Mouse (Mus musculus) stomach, embryonic 14.5 days (tissue): ENCODE measurements around the gene Gm20721. TPM values are rescaled to one million over a fixed set of nuclear protein-coding genes. Genes with fewer than 3 reads are reported as not detected.
"Not testable (repeated sequence)": the region's sequence is repeated elsewhere in the genome, so short reads cannot be mapped to it uniquely, and the experiment has no call there.

ENCODE experiments used
- ATAC-seq: fragments of 200-750 bp; cut with Nextera tagmentation; 2 replicates; pipeline ENCODE4 v1.8.0; 2017; ENCODE audit warnings: low read depth, moderate TSS enrichment; ENCODE audit not compliant: insufficient number of reproducible peaks, insufficient read depth, low FRiP score
- H3K27ac ChIP-seq: fragments of 300-500 bp; sonication (generic); 2 replicates; pipeline ENCODE4 v1.5.1; 2014; ENCODE audit warnings: mild to moderate bottlenecking, low read length, moderate library complexity, mixed read lengths
- H3K27me3 ChIP-seq: fragments of 300-500 bp; sonication (generic); 2 replicates; pipeline ENCODE4 v1.6.1; 2014; ENCODE audit warnings: low read length, control low read depth, mixed read lengths; ENCODE audit not compliant: control insufficient read depth, insufficient read depth
- H3K36me3 ChIP-seq: fragments of 300-500 bp; sonication (generic); 2 replicates; pipeline ENCODE4 v1.6.1; 2014; ENCODE audit warnings: mild to moderate bottlenecking, control low read depth, low read length, moderate library complexity, mixed read lengths; ENCODE audit not compliant: control insufficient read depth, insufficient read depth
- H3K4me1 ChIP-seq: fragments of 300-500 bp; sonication (generic); 2 replicates; pipeline ENCODE4 v1.6.1; 2014; ENCODE audit warnings: low read length, control low read depth, mixed read lengths; ENCODE audit not compliant: control insufficient read depth, insufficient read depth
- H3K4me2 ChIP-seq: fragments of 300-500 bp; sonication (generic); replicated peaks from 2 replicates; pipeline ENCODE4 v1.6.1; 2014; ENCODE audit warnings: low read depth, low read length, control low read depth
- H3K4me3 ChIP-seq: fragments of 300-500 bp; sonication (generic); 2 replicates; pipeline ENCODE4 v1.5.1; 2014; ENCODE audit warnings: low read depth, low read length, control low read depth
- H3K9ac ChIP-seq: fragments of 300-500 bp; sonication (generic); replicated peaks from 2 replicates; pipeline ENCODE4 v1.6.1; 2014; ENCODE audit warnings: low read depth, mild to moderate bottlenecking, control low read depth, low read length, moderate library complexity, mixed read lengths
- H3K9me3 ChIP-seq: fragments of 300-500 bp; sonication (generic); 2 replicates; pipeline ENCODE4 v1.6.1; 2016; ENCODE audit warnings: low read depth, low read length, control low read depth; ENCODE audit not compliant: control insufficient read depth
- WGBS: fragments of 180-500 bp; shearing (Covaris S2); extraction: QIAGEN DNeasy Blood & Tissue Kit; methylation state at CpG from one replicate; pipeline ENCODE4 v1.1.7; 2014; 5-methylcytosine and 5-hydroxymethylcytosine counted together
- polyA plus RNA-seq: library from polyadenylated mRNA; unstranded; fragments of >200 nt; fragmentation: Nextera tagmentation; extraction: Ambion mirVana; gene quantifications from 2 replicates; pipeline ENCODE4 v1.2.1, GENCODE M21; 2014

Gm20721 gene
- 6.9 and 7.2 TPM in 2 replicates for polyA plus RNA-seq

DNA sequence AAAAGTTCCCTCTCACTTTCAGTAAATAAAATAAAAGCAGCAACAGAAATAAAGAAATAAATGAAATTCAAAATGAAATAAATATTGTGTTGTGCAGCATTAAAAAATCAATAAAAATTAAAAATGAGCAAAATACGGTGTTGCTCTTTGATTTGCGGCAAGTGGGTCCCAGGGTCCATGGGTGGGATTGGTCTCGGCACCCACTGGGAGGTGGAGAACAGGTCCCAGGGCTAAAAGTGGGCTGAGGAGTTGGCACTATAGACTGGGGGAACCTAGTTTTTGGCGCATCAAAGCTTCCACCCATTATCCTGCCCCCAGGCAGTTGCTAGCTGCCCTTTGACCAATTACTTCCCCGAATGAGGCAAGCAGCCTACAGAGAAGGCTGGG, at the start of gene Gm20721:
Gm20721 (minus strand) TSS at position 101 of the 387 bp plus-strand sequence.
- 97% methylated on average over 5 of the region's 5 CpGs for WGBS
- H3K9me3 ChIP-seq, result no peaks in the 10 kb centered on the region
- H3K9ac ChIP-seq, result no peak within 1 kb of the TSS
- peaks cover 24% of the 10 kb centered on the region for H3K4me1 ChIP-seq
- H3K4me3 ChIP-seq, result no peak within 1 kb of the TSS
- no peak within 1 kb of the TSS for H3K27ac ChIP-seq
- no peak for ATAC-seq
- H3K36me3 ChIP-seq, result peaks cover 40% of the 10 kb centered on the region
- H3K27me3 ChIP-seq, result no peaks in the 10 kb centered on the region
- H3K4me2 ChIP-seq, result no peak within 1 kb of the TSS

DNA sequence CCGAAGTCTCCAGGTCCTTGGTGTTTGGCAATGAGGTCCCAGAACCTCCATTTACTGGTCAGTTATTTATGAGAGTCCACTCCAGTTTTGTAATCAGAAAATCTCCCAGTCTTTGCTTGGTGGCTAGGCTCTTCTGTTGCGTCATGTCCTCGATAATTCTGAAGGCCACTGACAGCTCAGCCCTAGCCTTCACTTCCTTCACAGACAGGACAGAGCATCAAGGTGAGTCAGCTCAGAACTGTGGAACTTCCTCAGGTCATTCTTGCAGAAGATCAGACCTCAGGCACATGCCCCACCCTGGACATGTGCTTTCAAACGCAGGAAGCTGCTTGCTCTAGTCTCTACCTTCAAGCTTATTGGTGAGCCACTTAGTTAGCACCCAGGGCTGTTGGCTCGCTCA, 46.9 kb upstream of the Gm20721 start:
- Histone ChIP-seq H3K4me3 (no peak overlapping the region), H3K27ac (no peak overlapping the region), H3K9ac (no peak overlapping the region), H3K4me1 (no peaks in the 10 kb centered on the region), H3K36me3 (no peaks in the 10 kb centered on the region), H3K4me2 (no peak overlapping the region), H3K9me3 (no peaks in the 10 kb centered on the region), H3K27me3 (no peaks in the 10 kb centered on the region)
- WGBS, result 71% methylated on average over 5 of the region's 5 CpGs
- ATAC-seq, result no peak

GRCm38 (mm10) chr2:174392554-174392953, 46.0 kb upstream of the Gm20721 start:
- H3K4me1 ChIP-seq, result no peaks in the 10 kb centered on the region
- 79% methylated on average over 9 of the region's 9 CpGs for WGBS
- H3K4me3 ChIP-seq, result no peak overlapping the region
- H3K4me2 ChIP-seq, result no peak overlapping the region
- H3K9ac ChIP-seq, result no peak overlapping the region
- H3K36me3 ChIP-seq, result no peaks in the 10 kb centered on the region
- no peaks in the 10 kb centered on the region for H3K27me3 ChIP-seq
- H3K9me3 ChIP-seq, result no peaks in the 10 kb centered on the region
- ATAC-seq, result no peak
- no peak overlapping the region for H3K27ac ChIP-seq

- no peak for ATAC-seq
- H3K4me3 ChIP-seq, result no peak overlapping the region
- H3K4me1 ChIP-seq, result no peaks in the 10 kb centered on the region
- H3K27ac ChIP-seq, result no peak overlapping the region
- WGBS, result 87% methylated on average over 3 of the region's 3 CpGs
- H3K27me3 ChIP-seq, result no peaks in the 10 kb centered on the region
- H3K9me3 ChIP-seq, result no peaks in the 10 kb centered on the region
- no peak overlapping the region for H3K4me2 ChIP-seq
- H3K36me3 ChIP-seq, result no peaks in the 10 kb centered on the region
- no peak overlapping the region for H3K9ac ChIP-seq
Observed at GRCm38 (mm10) chr2:174391936-174392335, 45.4 kb upstream of the Gm20721 start.

DNA sequence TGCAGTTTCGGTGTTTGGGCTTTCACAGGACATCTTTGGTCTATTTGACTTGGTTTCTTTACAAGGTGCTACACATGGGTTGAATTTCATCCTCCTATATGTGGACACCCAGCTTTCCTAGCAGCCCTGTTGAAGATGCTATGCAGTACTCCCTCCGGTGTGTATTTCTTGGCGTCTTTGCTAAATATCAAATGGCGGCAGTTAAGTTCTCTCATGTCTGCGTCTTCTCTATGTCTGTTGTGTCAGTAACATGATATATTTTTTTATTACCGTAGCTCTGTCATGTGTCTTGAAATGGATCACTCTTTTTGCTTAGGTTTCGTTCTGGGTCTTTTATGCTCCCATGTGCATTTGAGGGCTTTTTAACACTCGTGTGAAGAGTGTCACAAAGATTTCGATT, 34.5 kb upstream of the Gm20721 start:
- no peak overlapping the region for H3K27ac ChIP-seq
- H3K9me3 ChIP-seq, result no peaks in the 10 kb centered on the region
- no peak overlapping the region for H3K4me3 ChIP-seq
- no peak overlapping the region for H3K4me2 ChIP-seq
- no peaks in the 10 kb centered on the region for H3K4me1 ChIP-seq
- no peak overlapping the region for H3K9ac ChIP-seq
- H3K36me3 ChIP-seq, result no peaks in the 10 kb centered on the region
- no peaks in the 10 kb centered on the region for H3K27me3 ChIP-seq
- 84% methylated on average over 9 of the region's 9 CpGs for WGBS
- no peak for ATAC-seq

DNA sequence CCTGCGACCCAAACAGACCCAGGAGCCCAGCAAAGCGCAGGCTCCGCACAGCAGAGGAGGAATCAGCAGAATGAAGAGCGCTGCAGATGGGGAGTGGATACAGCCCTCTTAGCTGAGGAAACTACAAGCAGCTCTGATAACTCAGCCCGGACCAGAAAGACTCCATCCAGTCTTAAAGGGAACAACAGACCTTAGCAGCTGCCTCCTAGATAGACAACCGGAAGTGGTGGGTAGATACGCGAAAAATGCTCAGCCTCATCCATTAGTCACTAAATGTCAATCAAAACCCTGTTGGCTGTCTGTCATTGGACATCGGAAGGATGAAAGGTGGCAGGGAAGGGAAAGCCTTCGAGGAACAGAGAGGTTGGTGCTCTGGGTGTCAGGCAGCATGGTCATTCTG, 20.1 kb upstream of the Gm20721 start:
- H3K27me3 ChIP-seq, result no peaks in the 10 kb centered on the region
- H3K4me2 ChIP-seq, result no peak overlapping the region
- H3K27ac ChIP-seq, result no peak overlapping the region
- H3K4me1 ChIP-seq, result no peaks in the 10 kb centered on the region
- H3K36me3 ChIP-seq, result no peaks in the 10 kb centered on the region
- H3K9ac ChIP-seq, result no peak overlapping the region
- 84% methylated on average over 10 of the region's 10 CpGs for WGBS
- ATAC-seq, result no peak
- no peaks in the 10 kb centered on the region for H3K9me3 ChIP-seq
- H3K4me3 ChIP-seq, result no peak overlapping the region

DNA sequence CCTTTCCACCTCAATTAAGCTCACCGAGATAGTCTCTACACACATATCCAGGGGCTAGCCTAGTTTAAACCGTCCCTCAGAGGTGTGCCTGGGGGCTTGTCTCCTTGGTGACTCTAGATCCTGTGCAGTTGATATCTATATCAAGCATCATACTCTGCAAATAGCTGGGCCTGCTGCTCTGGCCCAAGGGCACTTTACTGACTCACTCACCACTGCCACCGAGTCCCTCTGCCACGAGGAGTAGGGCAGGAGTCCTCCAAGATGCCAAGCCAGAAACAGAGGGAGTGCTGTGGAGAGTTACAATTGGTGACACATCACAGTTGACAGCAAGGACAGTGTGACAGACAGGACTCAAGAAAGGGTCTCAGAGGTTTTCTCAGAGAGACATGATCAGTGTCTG, 13.1 kb upstream of the Gm20721 start:
- Histone ChIP-seq H3K4me1 (no peaks in the 10 kb centered on the region), H3K4me2 (no peak overlapping the region), H3K36me3 (no peaks in the 10 kb centered on the region), H3K9ac (no peak overlapping the region), H3K9me3 (no peaks in the 10 kb centered on the region), H3K27me3 (no peaks in the 10 kb centered on the region), H3K4me3 (no peak overlapping the region), H3K27ac (no peak overlapping the region)
- WGBS, result 79% methylated on average over 4 of the region's 4 CpGs
- ATAC-seq, result no peak

DNA sequence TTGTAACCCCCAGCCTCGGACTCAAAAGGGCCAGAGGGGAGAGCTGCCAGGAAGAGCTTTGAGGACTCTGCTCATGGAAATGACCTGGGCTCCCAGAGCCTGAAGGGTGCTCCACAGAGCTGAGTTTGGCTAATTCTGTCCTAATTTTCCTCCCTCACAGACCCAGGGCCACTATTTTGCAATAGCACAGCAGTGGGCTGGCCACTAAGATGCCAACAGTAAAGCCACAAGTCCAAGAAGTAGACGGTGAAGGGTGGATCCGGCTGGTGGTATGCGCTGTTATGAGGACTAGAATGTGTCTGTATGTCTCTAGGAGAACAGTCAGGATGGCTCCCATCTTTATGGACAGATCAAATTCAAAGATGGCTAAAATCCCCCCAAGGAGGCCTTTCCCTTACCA, 12.0 kb upstream of the Gm20721 start:
- Histone ChIP-seq H3K4me3 (no peak overlapping the region), H3K27ac (no peak overlapping the region), H3K4me1 (no peaks in the 10 kb centered on the region), H3K27me3 (no peaks in the 10 kb centered on the region), H3K9ac (no peak overlapping the region), H3K36me3 (no peaks in the 10 kb centered on the region), H3K9me3 (no peaks in the 10 kb centered on the region), H3K4me2 (no peak overlapping the region)
- WGBS, result 85% methylated on average over 4 of the region's 4 CpGs
- no peak for ATAC-seq

DNA sequence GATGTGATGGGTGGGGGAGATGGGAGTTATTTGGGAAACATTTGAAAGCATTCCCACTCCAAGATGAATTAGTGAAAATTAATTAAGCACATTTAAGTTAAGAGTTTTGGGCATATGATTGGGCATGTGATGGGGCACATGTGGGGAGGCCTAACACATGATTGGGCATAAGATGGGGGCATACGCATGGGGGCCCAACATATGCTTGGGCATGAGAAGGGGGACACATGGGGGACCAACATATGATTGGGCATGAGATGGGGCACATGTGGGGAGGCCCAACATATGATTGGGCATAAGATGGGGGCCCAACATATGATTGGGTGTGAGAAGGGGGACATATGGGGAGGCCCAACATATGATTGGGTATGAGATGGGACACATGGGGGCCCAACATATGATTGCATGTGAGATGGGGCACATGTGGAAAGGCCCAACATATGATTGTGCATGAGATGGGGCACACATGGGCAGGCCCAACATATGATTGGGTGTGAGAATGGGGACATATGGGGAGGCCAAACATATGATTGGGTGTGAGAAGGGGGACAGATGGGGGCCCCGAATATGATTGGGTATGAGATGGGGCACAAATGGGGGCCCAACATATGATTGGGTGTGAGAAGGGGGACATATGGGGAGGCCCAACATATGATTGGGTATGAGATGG, 622 bp upstream of the Gm20721 start:
- WGBS, result 98% methylated on average over 2 of the region's 2 CpGs
- Histone ChIP-seq H3K4me1 (peaks cover 19% of the 10 kb centered on the region), H3K36me3 (peaks cover 37% of the 10 kb centered on the region)
- H3K4me3 ChIP-seq, H3K27ac ChIP-seq, H3K9ac ChIP-seq, H3K27me3 ChIP-seq, H3K9me3 ChIP-seq, H3K4me2 ChIP-seq, ATAC-seq: not testable (repeated sequence)
